Mouse (Mus musculus) lung, adult 2 months (tissue): ENCODE measurements around the gene Atp6v1e1.

ENCODE experiments used
- CTCF ChIP-seq: fragments of 200-500 bp; IDR thresholded peaks from 2 replicates; pipeline ENCODE4 v1.5.1; 2011; ENCODE audit warnings: mild to moderate bottlenecking, low read length, control low read depth; ENCODE audit not compliant: insufficient read depth
- POLR2A ChIP-seq: fragments of 200-500 bp; IDR thresholded peaks from 2 replicates; pipeline ENCODE4 v1.6.1; 2011; ENCODE audit warnings: low read depth, mild to moderate bottlenecking, control low read depth, low read length, borderline replicate concordance; ENCODE audit errors: extremely low read depth

DNA sequence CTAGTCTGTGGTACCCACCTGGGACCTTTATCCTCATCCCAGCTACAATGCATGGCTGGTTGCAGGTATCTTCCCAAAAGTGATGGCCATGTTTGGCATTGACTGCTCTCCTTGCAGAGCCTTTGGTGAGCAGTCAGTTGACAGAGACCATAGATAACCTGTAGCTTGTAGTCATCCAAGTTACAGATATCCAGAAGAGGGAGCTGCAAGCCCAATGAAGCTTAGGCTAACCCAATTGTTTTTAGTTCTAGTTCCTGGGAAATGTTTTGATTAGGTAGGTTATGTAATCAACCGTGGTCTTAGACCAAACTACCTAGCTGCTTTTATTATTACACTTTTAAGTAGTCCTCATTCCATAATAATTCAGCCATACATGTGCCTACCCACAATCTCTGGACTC, 51.2 kb downstream of the Atp6v1e1 start:
- TF ChIP-seq CTCF (no peak), POLR2A (no peak)
